Mouse (Mus musculus) erythroid progenitor cell, adult 5-6 weeks (primary cell): ENCODE data around the gene Stx8. TPM values are rescaled to one million over a fixed set of nuclear protein-coding genes. Genes with fewer than 3 reads are reported as not detected.

Experiments
- ATAC-seq: replicated peaks from 2 replicates; pipeline ENCODE4 v1.8.0; 2016; ENCODE audit warnings: moderate number of reproducible peaks, mild to moderate bottlenecking, moderate TSS enrichment, inconsistent platforms; ENCODE audit not compliant: poor library complexity, low FRiP score, severe bottlenecking
- total RNA-seq, 2 experiments: library from RNA; stranded (forward) in 1 of 2; stranded (reverse) in 1 of 2; fragments of 150-400 nt in 1 of 2; fragments of 186-747, 209-891 nt in 1 of 2; gene quantifications; 2 replicates each; pipeline versions ENCODE4 v1.2.3 to v1.2.4; 2015 to 2017; ENCODE audit warnings: low replicate concordance in 2 of 2

Gene Stx8
- total RNA-seq, 2 experiments from 2014 or later, result 3.3 to 14.7 TPM

DNA sequence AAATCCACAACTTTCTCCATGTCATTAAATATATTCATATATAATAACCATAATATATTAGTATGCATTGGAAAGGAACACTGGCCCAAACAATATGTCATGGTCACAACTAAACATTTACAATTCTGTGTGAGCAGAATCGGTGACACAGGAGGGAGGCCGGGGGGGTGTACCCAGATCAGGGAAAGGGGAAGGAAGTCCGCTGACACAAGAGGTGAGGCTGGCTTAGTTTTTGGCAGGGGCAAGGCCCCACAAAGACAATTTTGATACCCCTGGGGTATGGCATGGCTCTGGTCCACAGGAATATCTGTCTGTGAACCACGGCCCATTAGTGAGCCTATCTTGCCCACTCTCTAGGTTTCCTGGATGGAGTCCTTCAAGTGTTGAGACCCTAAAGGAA, 243.5 kb downstream of the Stx8 start:
- no peak for ATAC-seq

GRCm38 (mm10) chr11:68210714-68211113, 244.7 kb downstream of the Stx8 start:
- no peak for ATAC-seq

- no peak for ATAC-seq
Observed at GRCm38 (mm10) chr11:68211924-68212578, 246.1 kb downstream of the Stx8 start.

DNA sequence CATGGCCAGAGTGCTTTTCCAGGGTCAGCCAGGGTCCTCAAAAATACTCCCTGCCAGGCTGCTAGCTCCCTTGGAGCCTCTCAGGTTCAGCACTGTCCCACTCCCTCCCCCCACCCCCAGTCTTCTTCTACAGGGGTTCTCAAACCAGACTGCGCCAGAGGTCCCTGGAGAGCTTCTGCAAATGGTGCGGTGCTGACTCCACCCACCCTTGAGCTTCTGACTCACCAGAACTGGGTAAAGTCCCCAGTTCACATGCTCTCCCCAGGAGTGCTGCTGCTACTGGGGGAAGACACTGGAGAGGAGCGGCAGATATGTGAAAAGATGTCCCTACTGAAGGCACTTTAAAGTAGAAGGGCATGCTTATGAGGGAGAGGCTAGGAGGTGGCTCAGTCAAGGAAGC, 247.9 kb downstream of the Stx8 start:
- no peak for ATAC-seq

GRCm38 (mm10) chr11:68214496-68215205, 248.7 kb downstream of the Stx8 start:
- ATAC-seq, result no peak

- no peak for ATAC-seq
Observed at GRCm38 (mm10) chr11:68215206-68215912, 249.4 kb downstream of the Stx8 start.

DNA sequence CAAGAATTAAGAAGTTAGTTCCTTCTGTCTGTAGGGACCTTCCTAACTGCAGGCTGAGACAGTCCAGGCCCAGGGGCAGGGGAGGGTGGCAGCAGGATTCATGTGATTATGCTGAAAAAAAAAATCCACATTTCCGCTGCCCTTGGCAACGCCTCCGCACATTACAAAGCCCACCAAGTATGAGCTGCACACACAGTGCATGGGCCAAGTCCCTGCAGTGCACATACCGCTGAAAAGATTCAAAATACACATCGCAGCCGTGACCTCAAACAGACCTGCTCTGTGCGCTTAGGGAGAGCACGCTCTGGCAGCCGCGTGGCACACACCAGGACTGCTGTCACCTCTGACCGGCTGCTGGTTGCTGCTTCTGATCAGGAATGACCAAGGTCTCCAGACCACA, 250.0 kb downstream of the Stx8 start:
- ATAC-seq, result no peak

DNA sequence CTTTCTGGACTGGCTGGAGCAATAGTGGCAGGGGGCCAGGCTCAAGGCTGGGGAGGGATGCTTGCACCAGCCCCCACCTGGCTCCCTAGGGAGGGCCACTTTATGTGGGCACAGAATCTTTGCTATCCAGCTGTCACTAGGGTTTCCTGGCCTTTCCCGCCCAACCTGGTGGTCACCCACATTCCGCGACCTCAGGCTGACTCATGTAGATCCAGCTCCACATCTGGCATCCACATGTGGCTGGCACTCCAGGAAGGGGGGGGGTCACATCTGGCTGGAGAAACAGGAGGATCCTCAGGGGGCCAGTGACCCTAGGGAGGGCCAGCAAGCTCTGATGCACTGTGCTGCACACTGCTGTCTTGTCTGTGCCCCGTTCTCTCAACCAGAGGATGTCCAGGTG, 254.7 kb downstream of the Stx8 start:
- ATAC-seq, result no peak

DNA sequence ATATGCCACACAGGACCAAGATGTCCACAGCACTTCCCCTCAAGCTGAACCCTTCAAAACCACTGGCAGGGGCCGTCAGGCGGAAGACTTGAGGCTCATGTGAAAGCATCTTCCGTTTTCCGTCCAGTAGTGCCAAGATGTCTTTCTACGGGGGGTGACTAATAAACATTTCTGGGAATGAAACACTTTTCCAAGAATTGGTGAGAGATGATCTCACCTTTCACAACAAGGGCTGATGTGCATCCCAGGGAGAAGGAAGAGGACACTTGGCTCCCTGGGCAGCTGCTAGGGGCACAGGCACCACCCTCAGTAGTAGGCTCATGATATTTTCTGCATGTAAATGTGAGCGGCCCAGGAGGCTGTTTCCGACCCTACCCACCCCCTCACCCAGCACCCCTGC, 256.2 kb downstream of the Stx8 start:
- ATAC-seq, result no peak

- ATAC-seq, result no peak
Observed at GRCm38 (mm10) chr11:68223143-68223542, 257.1 kb downstream of the Stx8 start.

DNA sequence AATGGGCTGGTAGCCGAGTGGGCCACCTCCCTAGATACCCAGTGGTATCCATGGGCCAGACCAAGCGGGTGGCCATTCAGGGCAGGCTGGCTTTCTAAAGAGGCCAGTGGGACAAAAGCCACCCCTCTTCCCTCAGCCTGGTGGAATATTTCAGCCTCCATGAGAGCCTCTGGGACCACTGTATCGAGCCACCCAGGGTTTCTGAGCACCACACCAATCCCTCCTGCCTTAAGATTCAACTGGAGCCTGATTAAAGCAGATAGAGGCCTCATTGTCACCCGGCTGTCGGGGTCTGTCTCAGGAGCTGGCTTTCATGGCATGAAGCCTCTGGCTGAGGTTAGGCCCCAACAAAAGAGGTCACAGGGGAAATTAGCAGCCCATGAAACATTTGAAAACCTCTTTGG, 260.7 kb downstream of the Stx8 start:
- ATAC-seq, result no peak

- ATAC-seq, result no peak
Observed at GRCm38 (mm10) chr11:68227837-68228236, 261.8 kb downstream of the Stx8 start.

DNA sequence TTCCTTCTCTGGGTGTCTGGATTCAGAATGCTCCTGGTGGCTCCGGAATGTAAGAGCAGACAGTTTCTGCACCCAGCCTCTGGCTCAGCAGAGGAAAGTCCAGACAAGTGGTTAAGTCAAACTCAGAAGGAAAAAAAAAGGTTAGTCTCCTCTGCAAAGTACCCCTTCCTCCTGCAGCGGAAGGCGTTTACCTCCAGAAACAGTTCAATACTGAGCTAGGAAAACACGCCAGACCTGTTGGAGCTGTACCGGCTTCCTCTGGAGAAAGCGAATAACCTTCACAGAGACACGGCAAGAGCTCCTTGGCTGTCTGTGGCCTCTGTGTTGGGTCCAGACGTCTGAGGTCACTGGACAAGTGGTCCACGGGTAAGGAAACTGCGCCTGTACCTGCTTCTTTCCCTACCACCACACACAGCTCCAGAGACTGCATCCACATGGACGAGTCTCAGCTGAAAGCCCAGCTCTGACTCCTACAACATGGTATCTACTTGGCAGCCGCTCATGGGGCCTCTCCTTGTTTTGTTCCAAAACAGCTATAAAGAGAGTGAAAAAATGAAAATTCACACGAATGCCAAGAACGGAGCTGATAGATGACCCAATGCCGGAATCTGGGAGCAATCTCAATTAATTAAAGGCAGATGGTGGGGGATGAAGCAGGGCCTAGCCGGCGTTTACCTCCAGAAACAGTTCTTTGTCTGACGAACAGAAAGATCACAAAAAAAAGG, 263.1 kb downstream of the Stx8 start:
- no peak for ATAC-seq

GRCm38 (mm10) chr11:68231558-68231957, 265.6 kb downstream of the Stx8 start:
- no peak for ATAC-seq

- no peak for ATAC-seq
Observed at GRCm38 (mm10) chr11:68233469-68233965, 267.5 kb downstream of the Stx8 start.

DNA sequence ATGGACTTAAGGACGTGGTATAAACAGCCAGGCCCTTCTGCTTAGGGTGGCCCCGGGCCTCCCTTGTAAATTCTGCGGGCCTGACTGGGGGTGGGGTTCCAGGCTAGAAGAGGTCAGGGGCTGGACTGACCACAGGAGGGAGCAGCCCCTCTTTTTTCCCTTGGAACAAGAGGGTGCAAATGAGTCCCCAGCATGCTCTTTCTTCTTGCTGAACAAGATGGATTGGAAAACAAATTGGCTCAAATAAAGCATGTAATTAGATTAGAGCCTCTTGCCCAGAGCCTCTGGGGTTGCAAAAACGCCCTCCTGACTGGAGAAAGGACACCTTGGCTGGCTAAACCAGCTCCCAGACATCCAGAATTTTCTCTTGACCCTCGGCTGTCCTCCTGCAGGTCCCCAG, 273.8 kb downstream of the Stx8 start:
- ATAC-seq, result no peak

GRCm38 (mm10) chr11:68244254-68244991, 278.4 kb downstream of the Stx8 start:
- ATAC-seq, result no peak

DNA sequence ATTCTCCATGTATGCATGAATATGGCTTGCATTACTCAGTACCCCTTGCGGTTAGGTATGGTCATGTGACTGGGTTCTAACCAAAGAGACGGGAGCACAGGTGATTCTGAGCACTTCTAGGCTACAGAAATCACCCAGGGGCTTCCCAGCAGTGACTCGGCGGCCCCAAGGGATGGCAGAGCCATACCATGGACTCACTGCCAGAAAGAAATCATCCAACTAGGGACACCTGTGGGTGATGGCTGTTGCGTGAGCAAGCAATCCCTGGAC, 278.9 kb downstream of the Stx8 start:
- no peak for ATAC-seq

DNA sequence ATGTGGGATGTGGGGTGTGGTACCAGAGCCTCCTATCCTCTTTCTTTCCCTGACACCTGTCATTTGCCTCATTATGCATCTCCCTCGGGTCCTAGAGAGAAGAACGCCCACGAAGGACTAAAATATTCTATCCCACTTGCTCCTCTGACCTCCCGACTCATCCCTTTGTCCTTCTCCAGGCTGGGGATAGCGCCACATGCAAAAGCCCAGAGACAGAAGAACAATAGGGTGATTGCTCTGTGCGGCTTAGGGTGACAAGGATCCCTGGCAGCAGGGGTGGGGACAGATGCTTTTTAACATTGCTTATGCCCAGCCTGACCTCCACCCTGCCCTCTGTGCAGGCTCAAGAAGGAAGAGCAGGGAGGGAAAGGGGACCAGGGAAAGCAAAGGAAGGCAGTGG, 281.9 kb downstream of the Stx8 start:
- ATAC-seq, result no peak

DNA sequence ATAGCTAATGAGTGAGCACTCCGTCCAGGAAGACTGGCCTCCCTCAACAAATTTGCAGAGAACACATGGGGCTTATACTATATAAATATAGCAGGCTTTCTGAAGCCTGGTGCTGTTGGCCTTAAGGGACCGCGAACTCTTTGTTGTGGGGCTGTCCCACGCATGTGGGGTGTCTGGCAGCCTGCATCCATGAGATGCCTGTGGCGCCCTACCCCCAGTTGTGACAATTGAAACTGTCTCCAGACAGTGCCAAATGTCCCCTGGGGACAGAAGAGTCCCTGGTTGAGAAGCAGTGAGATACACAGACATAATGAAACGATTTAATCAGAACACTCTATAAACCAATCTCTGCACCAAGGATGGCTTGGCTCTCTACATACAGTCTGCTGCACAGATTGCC, 284.1 kb downstream of the Stx8 start:
- ATAC-seq, result no peak
